Mouse (Mus musculus) urinary bladder, postnatal 0 days (tissue): ENCODE measurements around the gene Ppil2. TPM values are rescaled to one million over a fixed set of nuclear protein-coding genes. Genes with fewer than 3 reads are reported as not detected.

Experiments used
- microRNA counts: library from miRNA; unstranded; fragments of <30 nt; microRNA quantifications from one replicate; lab custom pipeline; 2016
- microRNA-seq: library from miRNA; unstranded; fragments of <30 nt; microRNA quantifications from one replicate; pipeline ENCODE4, GENCODE M21; 2016
- polyA plus RNA-seq: library from polyadenylated mRNA; unstranded; fragments of >200 nt; fragmentation: Nextera tagmentation; extraction: Ambion mirVana; gene quantifications from 2 replicates; pipeline ENCODE4 v1.2.1, GENCODE M21; 2015

Gene Ppil2
- polyA plus RNA-seq, result 63.4 and 70.7 TPM in 2 replicates

DNA sequence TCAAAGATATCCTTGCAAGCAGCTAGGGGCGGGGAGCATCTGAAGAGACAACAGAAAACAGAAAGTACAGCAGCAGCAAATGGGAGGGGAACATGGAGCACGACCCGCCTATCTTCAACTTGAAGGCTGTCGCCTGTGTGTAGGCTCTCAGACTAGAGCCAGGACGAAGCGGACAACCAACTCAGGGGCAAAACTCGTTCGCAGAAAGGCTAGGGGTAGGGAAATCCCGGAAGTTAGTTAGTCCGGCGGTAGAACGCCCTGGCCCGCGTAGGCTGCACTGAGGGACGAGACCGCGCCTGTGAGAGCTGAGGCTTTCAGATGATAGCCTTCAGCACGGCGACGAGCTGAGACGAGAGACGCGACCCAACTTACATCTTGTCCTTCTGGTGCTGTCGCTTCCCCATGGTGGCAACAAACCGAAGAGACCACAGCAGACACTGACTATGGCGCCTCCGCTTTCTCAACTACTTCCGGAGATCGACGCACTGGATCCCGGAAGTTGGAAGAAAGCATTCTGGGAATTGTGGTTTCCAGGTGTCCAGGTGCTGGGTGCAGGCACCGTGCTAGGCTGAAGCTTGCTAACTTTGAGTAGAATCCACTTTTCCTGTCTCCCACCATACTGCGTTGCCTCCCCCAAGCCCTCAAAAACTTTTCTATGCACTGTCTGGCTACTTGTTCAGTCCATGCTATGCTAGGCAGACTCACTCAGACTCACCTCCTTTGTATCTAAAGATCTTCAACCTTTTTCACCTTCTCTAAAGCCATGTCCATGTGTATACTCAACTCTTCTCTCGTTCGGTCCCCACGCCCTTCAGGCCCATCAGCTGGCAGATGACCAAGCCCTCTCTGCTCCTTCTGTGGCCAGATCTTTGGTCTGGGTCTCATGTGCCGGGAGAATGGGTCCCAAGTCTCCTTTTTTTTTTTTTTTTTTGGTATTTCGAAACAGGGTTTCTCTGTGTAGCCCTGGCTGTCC lies at the start of gene Ppil2:
Gene Ppil2, minus strand, starts transcription at position 487 of the 973 bp plus-strand sequence.

GRCm38 (mm10) chr16:17146772-17147235 lies 35.7 kb upstream of the Ppil2 start, which contains the start of gene Ccdc116:
Gene Ccdc116 (minus strand): TSS chr16:17147229.

GRCm38 (mm10) chr16:17144339-17144738 lies 33.3 kb upstream of the Ppil2 start, which contains the start of gene Ydjc:
Gene Ydjc (plus strand): TSS chr16:17144621.

GRCm38 (mm10) chr16:17132089-17132905 lies 21.2 kb upstream of the Ppil2 start, which contains the start of gene Sdf2l1:
Gene Sdf2l1 (minus strand): TSS chr16:17132383.

DNA sequence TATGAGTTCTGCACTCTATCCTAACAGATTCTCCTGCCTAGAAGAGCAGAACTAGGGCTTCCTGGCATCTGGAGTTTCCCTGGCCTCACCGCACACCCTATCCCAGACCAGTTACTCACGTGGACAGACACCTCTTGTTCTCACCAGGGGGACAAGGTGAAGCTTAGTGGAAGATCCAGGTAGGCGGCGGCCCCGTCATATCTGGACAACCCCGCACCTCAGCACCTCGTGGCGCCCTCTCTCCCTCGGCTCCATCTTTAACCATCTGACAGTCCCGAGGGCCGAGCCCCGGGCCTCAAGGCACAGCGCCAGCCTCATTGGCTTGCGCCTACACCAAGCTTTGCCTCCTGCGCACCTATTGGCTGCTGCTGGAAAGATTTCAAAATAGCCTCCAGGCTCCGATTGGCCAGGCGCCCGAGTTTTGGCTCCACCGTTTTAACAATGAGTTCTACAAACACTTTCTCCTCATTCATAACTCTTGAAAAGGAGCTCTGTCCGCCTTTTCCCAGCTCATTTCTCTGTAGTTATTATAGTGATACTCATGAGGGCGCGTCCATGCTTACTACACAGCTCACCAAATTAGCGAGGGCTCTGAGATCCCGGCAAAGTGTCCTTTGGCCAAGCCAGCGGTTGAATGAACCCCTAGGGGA lies 13.9 kb upstream of the Ppil2 start, which contains the start of gene 2610318N02Rik:
Gene 2610318N02Rik, minus strand, starts transcription at position 297 of the 650 bp plus-strand sequence.

DNA sequence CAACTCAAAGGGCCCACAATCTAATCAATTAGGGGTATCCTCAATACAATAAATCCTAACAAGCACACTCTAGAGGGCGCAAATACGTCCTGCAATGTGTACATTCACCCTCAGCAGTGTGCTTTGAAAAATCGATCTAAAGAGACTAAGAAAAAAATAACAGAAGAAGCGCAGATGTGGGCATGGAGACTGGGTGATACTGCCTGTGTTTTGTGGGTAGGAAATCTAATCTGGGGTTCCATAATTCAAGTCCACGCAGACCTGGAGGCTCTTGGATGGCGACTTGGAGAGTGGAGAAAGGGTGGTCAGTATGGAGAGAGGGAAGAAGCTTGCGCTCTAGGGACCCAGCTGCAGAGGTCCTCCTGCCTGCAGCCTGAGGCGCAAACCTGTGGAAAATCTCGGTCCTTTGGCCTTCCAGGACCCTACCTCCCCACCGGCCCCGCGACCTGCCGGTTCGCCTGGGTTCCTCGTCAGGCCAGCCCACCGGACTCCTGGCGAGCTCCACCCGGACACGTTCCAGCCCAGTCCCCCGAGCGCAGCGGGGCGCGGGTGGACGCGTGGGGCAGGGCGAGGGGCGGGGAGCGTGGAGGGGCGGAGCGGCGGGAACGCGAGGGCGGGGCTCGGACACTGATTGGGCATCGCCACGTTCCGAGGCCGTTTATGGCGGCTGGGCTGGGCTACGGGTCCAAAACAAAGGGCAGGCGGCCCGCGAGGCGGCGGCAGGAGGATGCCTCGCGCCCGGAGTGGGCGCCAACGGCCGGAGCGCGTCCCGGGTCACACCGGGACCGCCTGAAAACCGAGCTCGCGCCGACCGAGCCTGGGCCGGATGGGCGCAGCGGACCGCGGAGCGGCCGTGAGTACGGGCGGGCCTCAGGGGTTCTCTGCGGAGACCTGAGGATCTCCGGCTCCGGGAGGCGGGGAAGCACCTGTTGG lies 41.3 kb downstream of the Ppil2 start, which contains the start of gene Ypel1:
Gene Ypel1, plus strand, starts transcription at position 186 of the 933 bp plus-strand sequence.

MicroRNAs encoded within 50 kb of the gene (microRNA counts, 519-probe panel; counts per million panel counts)
- microRNA mmu-miR-130b (lab: Ali Mortazavi, UCI) (3,544 counts per million, percentile 61 among the panel's probes with 10 or more counts), microRNA mmu-miR-301b (lab: Ali Mortazavi, UCI) (2,376 counts per million, percentile 32 among the panel's probes with 10 or more counts)

Small RNA genes within 50 kb of the gene (microRNA-seq; reads per million reads assigned to microRNA genes)
- gene Mir130b, result 1,210 reads per million, percentile 75 among the genes with 10 or more reads in this experiment
- 24.1 reads per million, percentile 29 among the genes with 10 or more reads in this experiment for gene Mir301b

Other genes starting within 250 kb of the Ppil2 start
- not detected in 2 replicates for gene Igll1, start 247.3 kb downstream of the Ppil2 start, polyA plus RNA-seq
- 35.3 and 37.2 TPM in 2 replicates for gene Top3b, start 240.5 kb downstream of the Ppil2 start, polyA plus RNA-seq
- 0.79 and 1.4 TPM in 2 replicates for gene Vpreb1, start 240.4 kb downstream of the Ppil2 start, polyA plus RNA-seq
- 8.2 and 8.5 TPM in 2 replicates for gene Ppm1f, start 214.8 kb downstream of the Ppil2 start, polyA plus RNA-seq
- gene Mapk1, start 127.9 kb downstream of the Ppil2 start, polyA plus RNA-seq, result 128 and 140 TPM in 2 replicates
- gene Ypel1, start 41.6 kb downstream of the Ppil2 start, polyA plus RNA-seq, result 3.8 and 4.5 TPM in 2 replicates
- 2.3 and 3.2 TPM in 2 replicates for gene 2610318N02Rik, start 13.9 kb upstream of the Ppil2 start, polyA plus RNA-seq
- gene Sdf2l1, start 21.1 kb upstream of the Ppil2 start, polyA plus RNA-seq, result 28.0 and 31.3 TPM in 2 replicates
- gene Ydjc, start 33.4 kb upstream of the Ppil2 start, polyA plus RNA-seq, result 10.6 and 11.7 TPM in 2 replicates
- 0.47 and 0.94 TPM in 2 replicates for gene Ccdc116, start 36.0 kb upstream of the Ppil2 start, polyA plus RNA-seq
- 272 and 295 TPM in 2 replicates for gene Ube2l3, start 91.4 kb upstream of the Ppil2 start, polyA plus RNA-seq
- 0.23 and 0.33 TPM in 2 replicates for gene Rimbp3, start 97.3 kb upstream of the Ppil2 start, polyA plus RNA-seq
- gene Hic2, start 122.3 kb upstream of the Ppil2 start, polyA plus RNA-seq, result 2.8 and 3.2 TPM in 2 replicates
- 10.1 and 10.8 TPM in 2 replicates for gene Tmem191c, start 164.8 kb upstream of the Ppil2 start, polyA plus RNA-seq
- 0.24 and 0.35 TPM in 2 replicates for gene Serpind1, start 220.1 kb upstream of the Ppil2 start, polyA plus RNA-seq